Mouse (Mus musculus) cerebellum, adult 2 months (tissue): Measurements from ENCODE around the gene Olfr45. TPM values are rescaled to one million over a fixed set of nuclear protein-coding genes. Genes with fewer than 3 reads are reported as not detected.

Experiments used
- DNase-seq, 2 experiments: peaks; one replicate each; pipeline ENCODE4 v3.0.0; 2021
- H3K27ac ChIP-seq: fragments of 200-500 bp; 2 replicates; pipeline ENCODE4 v1.5.1; 2012; ENCODE audit warnings: low read length, control low read depth, inconsistent platforms; ENCODE audit not compliant: insufficient read depth
- H3K27me3 ChIP-seq: fragments of 200-500 bp; 2 replicates; pipeline ENCODE4 v1.6.1; 2012; ENCODE audit warnings: inconsistent platforms, mild to moderate bottlenecking, low read length, moderate library complexity; ENCODE audit not compliant: control insufficient read depth, insufficient read depth
- H3K4me1 ChIP-seq: fragments of 200-500 bp; 2 replicates; pipeline ENCODE4 v1.6.1; 2011; ENCODE audit warnings: low read length; ENCODE audit not compliant: control insufficient read depth, insufficient read depth
- H3K4me3 ChIP-seq: fragments of 200-500 bp; replicated peaks from 2 replicates; pipeline ENCODE3; 2011; ENCODE audit warnings: mild to moderate bottlenecking, low read depth, low read length, control low read depth; ENCODE audit not compliant: insufficient read depth
- CTCF ChIP-seq: fragments of 200-500 bp; IDR thresholded peaks from 2 replicates; pipeline ENCODE4 v1.5.1; 2011; ENCODE audit warnings: low read depth, mild to moderate bottlenecking, control low read depth, low read length, moderate library complexity, borderline replicate concordance; ENCODE audit not compliant: insufficient read depth
- POLR2A ChIP-seq: fragments of 200-500 bp; IDR thresholded peaks from 2 replicates; pipeline ENCODE4 v1.6.1; 2011; ENCODE audit warnings: low read length, control low read depth, borderline replicate concordance; ENCODE audit not compliant: insufficient read depth
- WGBS: fragments of 180-500 bp; shearing (Covaris S2); methylation state at CpG from one replicate; pipeline ENCODE4 v1.1.7; 2018; 5-methylcytosine and 5-hydroxymethylcytosine counted together
- polyA plus RNA-seq: library from polyadenylated mRNA; depleted of rRNA; stranded (reverse); fragments of >200 nt; gene quantifications from 2 replicates; pipeline ENCODE4 v1.2.3, GENCODE M21; 2012; rRNA removed

The Olfr45 gene
- polyA plus RNA-seq, 1 experiment = not detected

DNA sequence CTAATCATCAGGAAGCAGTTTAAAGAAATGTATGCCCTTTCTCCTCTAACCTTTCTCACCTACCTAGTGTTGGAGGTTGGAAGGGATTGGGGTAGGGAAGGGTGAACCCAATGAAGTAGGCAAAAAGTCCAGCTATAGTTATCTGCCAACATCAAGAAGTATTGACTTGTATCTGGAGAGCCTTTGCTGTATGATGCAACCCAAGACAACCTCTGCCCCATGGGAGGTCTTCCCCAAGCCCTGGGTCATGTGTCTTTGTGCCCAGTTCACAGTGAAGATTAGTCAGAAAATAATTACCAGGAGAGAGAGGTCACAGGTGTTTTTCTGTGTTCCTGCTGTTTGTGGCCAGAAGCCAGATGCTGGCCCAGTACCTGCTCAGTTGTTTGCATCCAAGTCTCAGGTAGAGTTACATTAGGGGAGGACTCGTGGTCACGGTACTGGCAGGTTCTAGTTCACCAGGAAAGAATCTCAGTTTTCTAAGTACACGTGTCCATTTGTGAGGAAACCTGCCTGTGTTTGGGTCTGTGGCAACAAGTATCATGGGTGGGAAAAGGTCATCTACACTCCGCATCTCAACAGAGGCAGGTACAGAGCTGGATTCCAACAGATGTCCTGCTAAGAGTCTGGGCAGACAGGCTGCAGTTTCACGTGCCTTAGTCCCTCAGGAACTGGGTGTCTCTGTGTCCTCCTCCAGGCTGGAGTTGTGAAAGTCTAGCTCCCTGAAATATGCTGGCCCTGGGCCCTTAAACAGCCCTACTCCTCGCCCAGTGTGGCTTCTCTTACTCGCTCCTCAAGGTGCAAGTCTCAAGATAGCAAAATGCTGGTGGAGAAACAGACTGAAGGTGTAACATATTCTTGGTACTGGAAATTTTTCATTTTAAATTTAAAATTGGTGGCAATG, 35.7 kb downstream of the Olfr45 start:
- 70% methylated on average over 7 of the region's 7 CpGs for WGBS
- H3K4me3 ChIP-seq = no peak overlapping the region
- no peak for DNase-seq
- TF ChIP-seq CTCF (no peak), POLR2A (no peak)
- H3K27me3 ChIP-seq = no peaks in the 10 kb centered on the region
- no peak overlapping the region for H3K27ac ChIP-seq
- H3K4me1 ChIP-seq = no peaks in the 10 kb centered on the region

DNA sequence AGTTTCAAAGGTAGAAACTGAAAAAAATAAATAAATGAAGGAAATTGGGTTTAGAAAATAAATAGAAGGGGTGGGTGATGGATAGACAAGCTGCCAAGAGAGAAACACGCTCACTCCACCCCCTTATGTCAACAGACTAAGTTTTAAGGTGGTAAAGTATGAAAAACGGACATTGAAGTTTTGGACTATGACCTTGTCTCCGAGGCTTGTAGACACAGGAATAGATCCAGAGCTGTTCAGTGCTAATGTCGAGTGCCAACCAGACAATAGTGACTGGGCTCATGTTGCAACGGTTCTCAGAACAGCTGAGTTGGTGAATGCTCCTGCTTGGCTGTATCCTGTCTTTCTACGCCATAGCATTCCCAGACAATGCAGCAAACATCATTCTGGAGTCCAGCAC, 39.3 kb downstream of the Olfr45 start:
- Histone ChIP-seq H3K4me3 (no peak overlapping the region), H3K27ac (no peak overlapping the region), H3K4me1 (no peaks in the 10 kb centered on the region), H3K27me3 (no peaks in the 10 kb centered on the region)
- WGBS = 74% methylated on average over 6 of the region's 6 CpGs
- DNase-seq = no peak
- TF ChIP-seq POLR2A = no peak
- no peak for TF ChIP-seq CTCF

DNA sequence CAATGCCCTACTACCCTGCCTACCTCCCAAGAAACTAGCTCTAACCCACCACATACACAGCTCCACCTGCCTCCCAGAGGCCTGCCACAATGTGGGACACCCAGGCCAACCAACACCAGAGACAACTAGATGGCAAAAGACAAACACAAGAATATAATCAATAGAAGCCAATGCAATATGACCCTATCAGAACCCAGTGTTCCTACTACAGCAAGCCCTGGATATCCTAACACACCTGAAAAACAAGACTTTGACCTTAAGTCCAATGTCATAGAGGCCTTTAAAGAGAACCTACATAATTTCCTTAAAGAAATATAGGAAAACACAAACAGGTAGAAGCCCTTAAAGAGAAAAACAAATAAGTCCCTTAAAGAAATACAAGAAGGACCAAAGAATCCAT, 43.8 kb downstream of the Olfr45 start:
- TF ChIP-seq POLR2A = no peak
- TF ChIP-seq CTCF = no peak
- no peaks in the 10 kb centered on the region for H3K4me1 ChIP-seq
- no peaks in the 10 kb centered on the region for H3K27me3 ChIP-seq
- H3K4me3 ChIP-seq = no peak overlapping the region
- no peak overlapping the region for H3K27ac ChIP-seq
- DNase-seq = no peak

DNA sequence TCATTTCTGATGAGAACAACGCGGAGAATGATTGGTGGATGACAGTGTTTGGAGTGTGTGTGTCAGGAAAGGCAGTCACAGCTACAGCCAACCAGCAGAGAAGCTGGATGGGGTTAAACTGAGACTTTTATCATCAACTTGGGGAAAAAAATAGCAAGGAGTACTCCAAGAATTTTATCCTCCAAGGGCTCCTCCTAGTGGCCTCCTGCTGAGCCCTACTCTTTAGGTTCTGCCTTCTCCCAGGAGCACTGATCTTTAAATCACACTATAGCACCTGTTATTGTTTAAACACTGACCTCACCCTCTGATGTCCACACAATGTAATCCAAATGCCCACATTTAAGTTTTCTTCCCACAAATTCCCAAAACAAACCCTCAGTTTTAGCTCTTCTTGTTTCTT, 51.4 kb downstream of the Olfr45 start:
- WGBS = 67% methylated on average over 2 of the region's 2 CpGs
- Histone ChIP-seq H3K4me1 (no peaks in the 10 kb centered on the region), H3K4me3 (no peak overlapping the region), H3K27me3 (no peaks in the 10 kb centered on the region), H3K27ac (no peak overlapping the region)
- no peak for DNase-seq
- no peak for TF ChIP-seq CTCF
- no peak for TF ChIP-seq POLR2A

Other genes starting within 250 kb of the Olfr45 start
- gene Olfr533, start 218.6 kb upstream of the Olfr45 start, polyA plus RNA-seq = not detected in 2 replicates
- gene Olfr535, start 197.7 kb upstream of the Olfr45 start, polyA plus RNA-seq = not detected in 2 replicates
- gene Olfr536, start 174.6 kb upstream of the Olfr45 start, polyA plus RNA-seq = not detected in 2 replicates
- gene Olfr538, start 114.1 kb upstream of the Olfr45 start, polyA plus RNA-seq = not detected in 2 replicates
- gene Olfr46, start 80.7 kb upstream of the Olfr45 start, polyA plus RNA-seq = not detected in 2 replicates
- not detected in 2 replicates for gene Olfr61, start 53.0 kb upstream of the Olfr45 start, polyA plus RNA-seq
- gene Olfr53, start 35.5 kb upstream of the Olfr45 start, polyA plus RNA-seq = not detected in 2 replicates
- not detected in 2 replicates for gene Olfr539, start 22.0 kb upstream of the Olfr45 start, polyA plus RNA-seq
- not detected in 2 replicates for gene Olfr541, start 15.3 kb downstream of the Olfr45 start, polyA plus RNA-seq
- gene Cyp2e1, start 81.8 kb downstream of the Olfr45 start, polyA plus RNA-seq = 0.18 and 0.25 TPM in 2 replicates
- gene Syce1, start 105.9 kb downstream of the Olfr45 start, polyA plus RNA-seq = 0.11 and 0.79 TPM in 2 replicates
- gene Zfp941, start 140.2 kb downstream of the Olfr45 start, polyA plus RNA-seq = 13.2 and 14.5 TPM in 2 replicates
- gene Urah, start 153.1 kb downstream of the Olfr45 start, polyA plus RNA-seq = 0.38 and 0.62 TPM in 2 replicates
- gene Scgb1c1, start 163.6 kb downstream of the Olfr45 start, polyA plus RNA-seq = not detected in 2 replicates
- 0.13 TPM in 1 of 2 replicates, not detected in the other for gene Odf3, start 165.9 kb downstream of the Olfr45 start, polyA plus RNA-seq
- gene Gm45785, start 174.4 kb downstream of the Olfr45 start, polyA plus RNA-seq = 0.15 and 0.25 TPM in 2 replicates
- gene Ric8a, start 175.0 kb downstream of the Olfr45 start, polyA plus RNA-seq = 71.1 and 74.7 TPM in 2 replicates
- 30.8 TPM in 2 replicates for gene Bet1l, start 175.6 kb downstream of the Olfr45 start, polyA plus RNA-seq
- gene Psmd13, start 200.0 kb downstream of the Olfr45 start, polyA plus RNA-seq = 107 and 109 TPM in 2 replicates
- 93.6 and 99.4 TPM in 2 replicates for gene Sirt3, start 200.4 kb downstream of the Olfr45 start, polyA plus RNA-seq
- 4.9 and 7.9 TPM in 2 replicates for gene Cox8b, start 218.5 kb downstream of the Olfr45 start, polyA plus RNA-seq
- 0.18 and 0.54 TPM in 2 replicates for gene Nlrp6, start 239.0 kb downstream of the Olfr45 start, polyA plus RNA-seq